Mouse (Mus musculus) lung, postnatal 0 days (tissue): Measurements from ENCODE around the gene Blvrb. TPM values are rescaled to one million over a fixed set of nuclear protein-coding genes. Genes with fewer than 3 reads are reported as not detected.
A peak's percentile ranks its signal among the peaks of the same experiment; 100 is the strongest.

ENCODE experiments used
- ATAC-seq: fragments of 200-750 bp; cut with Nextera tagmentation; 2 replicates; pipeline ENCODE4 v1.8.0; 2017; ENCODE audit warnings: moderate library complexity
- DNase-seq: peaks from one replicate; pipeline ENCODE4 v3.0.0-alpha.2; 2016; ENCODE audit warnings: low spot score
- H3K27ac ChIP-seq: fragments of 300-500 bp; sonication (generic); 2 replicates; pipeline ENCODE4 v1.5.1; 2014; ENCODE audit warnings: antibody characterized with exemption, mild to moderate bottlenecking, low read length, mixed read lengths
- H3K27me3 ChIP-seq: fragments of 300-500 bp; sonication (generic); replicated peaks from 2 replicates; pipeline ENCODE4 v1.6.1; 2014; ENCODE audit warnings: low read length, mixed read lengths; ENCODE audit not compliant: insufficient read depth
- H3K36me3 ChIP-seq: fragments of 300-500 bp; sonication (generic); 2 replicates; pipeline ENCODE4 v1.6.1; 2014; ENCODE audit warnings: low read length, mixed read lengths; ENCODE audit not compliant: insufficient read depth
- H3K4me1 ChIP-seq: fragments of 300-500 bp; sonication (generic); 2 replicates; pipeline ENCODE4 v1.6.1; 2014; ENCODE audit warnings: antibody characterized with exemption, low read depth, low read length, mixed read lengths; ENCODE audit not compliant: insufficient read depth
- H3K4me2 ChIP-seq: fragments of 300-500 bp; sonication (generic); replicated peaks from 2 replicates; pipeline ENCODE4 v1.6.1; 2014; ENCODE audit warnings: low read depth, mild to moderate bottlenecking, low read length, moderate library complexity, mixed read lengths
- H3K4me3 ChIP-seq: fragments of 300-500 bp; sonication (generic); 2 replicates; pipeline ENCODE4 v1.5.1; 2014; ENCODE audit warnings: low read depth, low read length
- H3K9ac ChIP-seq: fragments of 300-500 bp; sonication (generic); replicated peaks from 2 replicates; pipeline ENCODE4 v1.6.1; 2014; ENCODE audit warnings: low read depth, mild to moderate bottlenecking
- H3K9me3 ChIP-seq: fragments of 300-500 bp; sonication (generic); 2 replicates; pipeline ENCODE4 v1.6.1; 2016; ENCODE audit warnings: low read length, mixed read lengths
- CTCF ChIP-seq: IDR thresholded peaks from 2 replicates; pipeline ENCODE4 v1.5.1; 2016; ENCODE audit warnings: antibody characterized with exemption, mild to moderate bottlenecking
- EP300 ChIP-seq: IDR thresholded peaks from 2 replicates; pipeline ENCODE4 v1.6.1; 2016; ENCODE audit warnings: antibody characterized with exemption, mild to moderate bottlenecking, control low read depth
- WGBS: fragments of 180-500 bp; shearing (Covaris S2); extraction: QIAGEN DNeasy Blood & Tissue Kit; methylation state at CpG from one replicate; pipeline ENCODE4 v1.1.7; 2014; 5-methylcytosine and 5-hydroxymethylcytosine counted together
- polyA plus RNA-seq: library from polyadenylated mRNA; unstranded; fragments of >200 nt; fragmentation: Nextera tagmentation; extraction: Ambion mirVana; gene quantifications from 2 replicates; pipeline ENCODE4 v1.2.1, GENCODE M21; 2015

The Blvrb gene
- polyA plus RNA-seq, 1 experiment from 2014 or later = 63.4 TPM

DNA sequence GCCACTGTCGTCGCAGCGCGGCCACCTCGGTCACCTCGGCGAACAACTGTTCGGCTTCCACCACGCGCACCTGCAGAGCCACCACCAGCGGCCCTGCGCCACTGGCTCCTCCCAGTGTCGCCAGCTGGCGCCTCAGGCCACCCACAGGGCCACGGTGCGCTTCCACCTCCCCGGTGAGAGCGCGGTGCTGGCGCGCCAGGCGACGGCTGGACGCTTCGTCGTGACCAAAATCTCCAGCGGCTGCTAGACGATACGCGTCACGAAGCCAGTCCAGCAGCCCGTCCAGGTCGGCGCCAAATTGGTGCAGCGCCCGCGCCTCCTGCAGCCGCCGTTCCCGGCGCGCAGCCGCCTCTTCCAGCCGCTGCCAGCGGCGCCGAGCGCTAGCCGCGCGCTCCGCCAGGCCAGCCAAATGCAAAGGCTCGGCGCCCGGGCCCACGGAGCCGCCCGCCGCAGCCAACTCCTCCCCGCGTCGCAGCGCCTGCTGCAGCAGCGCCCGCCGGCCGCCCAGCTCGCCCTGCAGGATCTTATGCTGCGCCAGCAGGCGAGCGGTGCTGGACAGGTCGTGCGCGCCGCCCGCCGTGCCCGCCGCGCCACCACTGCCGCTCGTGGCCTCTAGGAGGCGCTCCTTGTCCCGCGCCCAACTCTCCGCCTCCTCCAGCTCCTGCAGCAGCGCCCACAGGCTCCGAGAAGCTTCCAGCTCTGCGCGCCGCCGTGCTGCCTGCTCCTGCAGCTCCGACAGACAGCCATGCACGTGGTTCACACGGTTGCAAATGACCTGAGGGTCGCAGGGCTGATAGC lies 39.2 kb upstream of the Blvrb start:
- WGBS = under 1% methylated on average over 87 of the region's 96 CpGs
- peaks cover 9% of the 10 kb centered on the region; the same call in 1 of the 2 replicates for H3K4me1 ChIP-seq
- H3K27me3 ChIP-seq = peaks cover 49% of the 10 kb centered on the region
- no peaks in the 10 kb centered on the region for H3K36me3 ChIP-seq
- H3K27ac ChIP-seq = no peak overlapping the region
- H3K4me3 ChIP-seq = peak overlapping the region; percentile 33
- DNase-seq (peak; percentile 83), ATAC-seq (peak; percentile 90)
- H3K9ac ChIP-seq = no peak overlapping the region
- H3K4me2 ChIP-seq = peak overlapping the region; percentile 72
- peaks cover 3% of the 10 kb centered on the region; the same call in 1 of the 2 replicates for H3K9me3 ChIP-seq
- TF ChIP-seq CTCF = peak; percentile 83
- TF ChIP-seq EP300 = no peak

DNA sequence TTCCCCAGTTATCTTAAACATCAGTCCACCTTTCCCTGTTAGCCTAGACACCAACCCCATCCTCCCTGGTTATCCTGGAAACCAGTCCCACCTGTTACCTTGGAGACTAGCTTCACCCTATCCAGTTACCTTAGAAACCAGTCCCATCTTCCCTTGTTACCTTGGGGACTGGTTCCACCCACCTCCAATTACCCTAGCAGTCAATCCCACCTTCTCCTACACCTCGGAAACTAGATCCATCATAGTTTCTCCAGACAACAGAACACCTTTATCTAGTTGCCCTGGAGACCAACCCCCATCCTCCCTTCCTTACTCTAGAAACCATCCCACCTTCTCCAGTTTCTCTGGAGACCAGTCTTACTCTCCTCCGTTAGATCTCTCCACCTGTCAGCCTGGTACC lies 30.6 kb upstream of the Blvrb start:
- Histone ChIP-seq H3K27ac (no peak overlapping the region), H3K9ac (no peak overlapping the region), H3K4me2 (no peak overlapping the region), H3K4me1 (no peaks in the 10 kb centered on the region), H3K4me3 (no peak overlapping the region), H3K9me3 (no peaks in the 10 kb centered on the region), H3K36me3 (no peaks in the 10 kb centered on the region), H3K27me3 (no peaks in the 10 kb centered on the region)
- DNase-seq (no peak), ATAC-seq (no peak)
- no peak for TF ChIP-seq CTCF
- WGBS = 61% methylated on average over 2 of the region's 2 CpGs

DNA sequence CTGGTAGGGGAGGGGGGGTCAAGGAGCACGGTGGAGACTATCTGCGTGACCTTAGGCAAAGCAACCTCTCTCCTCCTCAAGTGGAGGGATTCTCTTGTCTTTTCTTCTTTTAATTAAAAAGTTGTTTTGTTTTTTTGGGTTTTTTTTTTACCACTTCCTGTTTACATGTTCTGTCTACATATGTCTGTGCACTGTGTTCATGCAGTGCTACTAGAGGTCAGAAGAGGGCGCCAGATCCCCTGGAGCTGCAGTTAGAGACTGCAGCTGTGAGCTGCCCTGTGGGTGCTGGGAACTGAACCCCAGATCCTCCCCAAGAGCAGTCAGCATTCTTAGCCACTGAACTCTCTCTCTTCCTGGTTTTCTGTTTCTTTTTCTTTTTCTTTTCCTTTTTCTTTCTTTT lies 28.7 kb upstream of the Blvrb start:
- no peak for DNase-seq
- no peak for ATAC-seq
- H3K36me3 ChIP-seq = no peaks in the 10 kb centered on the region
- no peak overlapping the region for H3K4me3 ChIP-seq
- TF ChIP-seq CTCF (peak; percentile 40), EP300 (no peak)
- no peak overlapping the region for H3K9ac ChIP-seq
- H3K4me2 ChIP-seq = no peak overlapping the region
- H3K9me3 ChIP-seq = no peaks in the 10 kb centered on the region
- no peaks in the 10 kb centered on the region for H3K27me3 ChIP-seq
- 71% methylated on average over 3 of the region's 3 CpGs for WGBS
- H3K4me1 ChIP-seq = no peaks in the 10 kb centered on the region
- H3K27ac ChIP-seq = no peak overlapping the region

DNA sequence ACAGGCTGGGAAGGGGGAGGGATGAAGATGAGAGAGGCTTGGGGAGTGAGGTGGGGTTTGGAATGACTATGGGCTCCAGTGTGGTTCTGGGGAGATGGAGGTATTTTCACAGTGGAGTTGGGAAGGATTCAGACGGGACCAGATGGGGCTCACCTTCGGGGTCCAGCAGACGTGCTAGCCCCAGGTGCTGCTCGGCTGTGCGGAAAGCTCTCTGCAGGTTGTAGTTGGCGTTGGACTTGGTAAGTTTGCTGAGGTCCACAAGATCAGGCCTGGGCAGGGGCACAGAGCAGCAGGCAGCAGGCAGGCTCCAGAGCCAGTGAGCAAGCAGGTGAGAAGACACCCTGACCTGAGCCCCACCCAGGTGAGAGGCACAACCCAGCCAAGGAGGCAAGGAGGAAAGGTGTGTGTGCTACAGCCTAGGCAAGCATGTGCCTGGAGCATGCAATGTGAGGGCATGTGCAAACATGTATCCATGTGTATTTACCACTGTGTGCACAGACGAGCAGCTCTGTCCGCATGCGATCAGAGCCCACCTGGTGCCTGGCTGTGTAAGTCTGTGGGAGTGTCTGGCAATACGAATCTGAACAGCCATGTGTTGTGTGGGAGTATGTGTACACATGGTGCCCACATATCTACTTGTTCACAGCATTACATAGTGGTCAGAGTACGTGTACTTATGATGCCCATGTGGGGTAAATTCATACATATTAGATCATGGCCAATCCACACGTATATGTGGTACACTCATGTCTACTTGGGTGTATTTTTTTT lies 24.0 kb upstream of the Blvrb start:
- no peak for ATAC-seq
- no peak overlapping the region for H3K9ac ChIP-seq
- no peaks in the 10 kb centered on the region for H3K4me1 ChIP-seq
- H3K27ac ChIP-seq = no peak overlapping the region
- H3K4me3 ChIP-seq = no peak overlapping the region
- no peak overlapping the region for H3K4me2 ChIP-seq
- H3K36me3 ChIP-seq = no peaks in the 10 kb centered on the region
- H3K27me3 ChIP-seq = no peaks in the 10 kb centered on the region
- TF ChIP-seq CTCF (no peak), EP300 (no peak)
- 77% methylated on average over 12 of the region's 12 CpGs for WGBS
- H3K9me3 ChIP-seq = no peaks in the 10 kb centered on the region
- DNase-seq = no peak

DNA sequence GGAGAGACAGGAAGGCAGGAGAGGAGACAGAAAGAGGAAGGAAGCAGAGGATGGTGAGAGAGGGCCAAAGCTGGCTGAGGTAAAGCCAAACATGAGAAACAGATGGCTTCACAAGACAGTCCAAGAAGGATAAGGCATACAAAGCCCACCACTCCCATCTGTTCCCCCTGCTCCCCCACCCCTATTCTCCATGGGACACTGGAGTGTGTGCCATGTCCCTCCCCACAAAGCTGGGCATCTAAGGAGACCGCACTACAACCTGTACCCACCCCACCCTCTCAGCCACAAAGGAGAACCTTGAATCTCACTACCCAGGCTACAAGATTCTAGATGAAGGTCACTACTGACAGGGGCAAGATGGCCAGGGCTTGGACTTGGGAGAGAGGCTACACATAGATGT lies 20.4 kb upstream of the Blvrb start:
- WGBS = 89% methylated on average over 1 of the region's 1 CpGs

DNA sequence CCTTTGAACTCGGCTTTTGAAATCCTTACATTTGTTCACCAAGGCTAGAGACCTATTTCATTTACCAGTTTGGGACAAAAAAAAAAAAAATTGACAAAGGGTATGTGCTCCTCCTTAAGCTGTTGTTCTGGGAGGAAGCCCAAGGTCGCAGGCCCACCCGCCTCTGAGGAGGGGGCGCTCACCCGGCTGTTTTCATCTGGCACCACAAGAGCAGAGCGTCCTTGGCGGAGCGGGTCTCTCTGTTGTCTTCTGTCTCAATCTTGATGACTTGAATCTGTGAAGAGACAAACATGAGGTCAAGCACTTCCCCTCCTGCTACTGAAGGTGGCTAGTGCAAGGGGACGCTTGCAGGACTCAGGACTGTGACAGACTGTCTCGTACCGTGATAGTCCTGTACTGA lies 19.8 kb upstream of the Blvrb start:
- ATAC-seq (no peak), DNase-seq (no peak)
- H3K4me3 ChIP-seq = no peak overlapping the region
- H3K36me3 ChIP-seq = no peaks in the 10 kb centered on the region
- H3K9me3 ChIP-seq = no peaks in the 10 kb centered on the region
- TF ChIP-seq EP300 (no peak), CTCF (no peak)
- no peak overlapping the region for H3K27ac ChIP-seq
- no peak overlapping the region for H3K9ac ChIP-seq
- 74% methylated on average over 11 of the region's 11 CpGs for WGBS
- no peak overlapping the region for H3K4me2 ChIP-seq
- no peaks in the 10 kb centered on the region for H3K27me3 ChIP-seq
- H3K4me1 ChIP-seq = no peaks in the 10 kb centered on the region

More for the DNA sequence above, 20.4 kb upstream of the Blvrb start:
- TF ChIP-seq CTCF = no peak
- no peak for TF ChIP-seq EP300
- H3K27ac ChIP-seq = no peak overlapping the region
- H3K9me3 ChIP-seq = no peaks in the 10 kb centered on the region
- ATAC-seq (no peak), DNase-seq (no peak)
- H3K36me3 ChIP-seq = no peaks in the 10 kb centered on the region
- H3K4me2 ChIP-seq = no peak overlapping the region
- no peak overlapping the region for H3K4me3 ChIP-seq
- no peaks in the 10 kb centered on the region for H3K4me1 ChIP-seq
- H3K27me3 ChIP-seq = no peaks in the 10 kb centered on the region
- H3K9ac ChIP-seq = no peak overlapping the region
